Mouse (Mus musculus): ENCODE measurements around the gene Adap1. TPM values are rescaled to one million over a fixed set of nuclear protein-coding genes. Genes with fewer than 3 reads are reported as not detected.

The Adap1 gene
- polyA plus RNA-seq, 1 experiment from 2014 or later = 2.0 TPM

- Histone ChIP-seq H3K4me3 (ENCODE audit: low read depth, low read length) (no peak overlapping the region), H3K27ac (ENCODE audit: low read depth, low read length) (no peak overlapping the region), H3K9me3 (ENCODE audit: control insufficient read depth, low read length) (no peaks in the 10 kb centered on the region), H3K27me3 (ENCODE audit: control insufficient read depth, insufficient read depth, low read length) (no peaks in the 10 kb centered on the region), H3K36me3 (ENCODE audit: control insufficient read depth, insufficient read depth, low read length) (no peaks in the 10 kb centered on the region), H3K4me2 (ENCODE audit: low read depth, low read length, severe bottlenecking) (no peak overlapping the region), H3K9ac (ENCODE audit: low read length) (no peak overlapping the region), H3K4me1 (replicated peaks; ENCODE audit: control insufficient read depth, insufficient read depth, low read length) (no peaks in the 10 kb centered on the region)
- DNase-seq (ENCODE audit: low spot score) = no peak
- WGBS = 90% methylated on average over 4 of the region's 4 CpGs
- ATAC-seq (replicated peaks; ENCODE audit: low FRiP score) = no peak
Measured at GRCm38 (mm10) chr5:139310477-139310876, 14.9 kb downstream of the Adap1 start.

- ATAC-seq (replicated peaks; ENCODE audit: low FRiP score) (no peak), DNase-seq (ENCODE audit: low spot score) (no peak)
- Histone ChIP-seq H3K36me3 (ENCODE audit: control insufficient read depth, insufficient read depth, low read length) (no peaks in the 10 kb centered on the region), H3K4me3 (ENCODE audit: low read depth, low read length) (no peak overlapping the region), H3K27ac (ENCODE audit: low read depth, low read length) (no peak overlapping the region), H3K27me3 (ENCODE audit: control insufficient read depth, insufficient read depth, low read length) (no peaks in the 10 kb centered on the region), H3K4me2 (ENCODE audit: low read depth, low read length, severe bottlenecking) (no peak overlapping the region), H3K4me1 (replicated peaks; ENCODE audit: control insufficient read depth, insufficient read depth, low read length) (no peaks in the 10 kb centered on the region), H3K9ac (ENCODE audit: low read length) (no peak overlapping the region), H3K9me3 (ENCODE audit: control insufficient read depth, low read length) (no peaks in the 10 kb centered on the region)
- WGBS = 74% methylated on average over 3 of the region's 3 CpGs
Measured at GRCm38 (mm10) chr5:139309946-139310345, 15.5 kb downstream of the Adap1 start.

- ATAC-seq (replicated peaks; ENCODE audit: low FRiP score) = no peak
Measured at GRCm38 (mm10) chr5:139303646-139304061, 21.8 kb downstream of the Adap1 start.

GRCm38 (mm10) chr5:139302101-139302500, 23.3 kb downstream of the Adap1 start:
- H3K27ac ChIP-seq (ENCODE audit: low read depth, low read length) = no peak overlapping the region
- no peak overlapping the region for H3K9ac ChIP-seq (ENCODE audit: low read length)
- H3K4me3 ChIP-seq (ENCODE audit: low read depth, low read length) = no peak overlapping the region
- H3K36me3 ChIP-seq (ENCODE audit: control insufficient read depth, insufficient read depth, low read length) = no peaks in the 10 kb centered on the region
- no peak for DNase-seq (ENCODE audit: low spot score)
- no peaks in the 10 kb centered on the region for H3K4me1 ChIP-seq (replicated peaks; ENCODE audit: control insufficient read depth, insufficient read depth, low read length)
- WGBS = 88% methylated on average over 6 of the region's 6 CpGs
- no peak for ATAC-seq (replicated peaks; ENCODE audit: low FRiP score)
- no peaks in the 10 kb centered on the region for H3K9me3 ChIP-seq (ENCODE audit: control insufficient read depth, low read length)
- no peaks in the 10 kb centered on the region for H3K27me3 ChIP-seq (ENCODE audit: control insufficient read depth, insufficient read depth, low read length)
- H3K4me2 ChIP-seq (ENCODE audit: low read depth, low read length, severe bottlenecking) = no peak overlapping the region

More at GRCm38 (mm10) chr5:139303646-139304061, 21.8 kb downstream of the Adap1 start:
- 90% methylated on average over 9 of the region's 9 CpGs for WGBS
- H3K36me3 ChIP-seq (ENCODE audit: control insufficient read depth, insufficient read depth, low read length) = no peaks in the 10 kb centered on the region
- H3K27ac ChIP-seq (ENCODE audit: low read depth, low read length) = no peak overlapping the region
- H3K9me3 ChIP-seq (ENCODE audit: control insufficient read depth, low read length) = no peaks in the 10 kb centered on the region
- no peak overlapping the region for H3K4me2 ChIP-seq (ENCODE audit: low read depth, low read length, severe bottlenecking)
- no peak overlapping the region for H3K9ac ChIP-seq (ENCODE audit: low read length)
- no peak overlapping the region for H3K4me3 ChIP-seq (ENCODE audit: low read depth, low read length)
- no peak for DNase-seq (ENCODE audit: low spot score)
- H3K27me3 ChIP-seq (ENCODE audit: control insufficient read depth, insufficient read depth, low read length) = no peaks in the 10 kb centered on the region
- H3K4me1 ChIP-seq (replicated peaks; ENCODE audit: control insufficient read depth, insufficient read depth, low read length) = no peaks in the 10 kb centered on the region

DNA sequence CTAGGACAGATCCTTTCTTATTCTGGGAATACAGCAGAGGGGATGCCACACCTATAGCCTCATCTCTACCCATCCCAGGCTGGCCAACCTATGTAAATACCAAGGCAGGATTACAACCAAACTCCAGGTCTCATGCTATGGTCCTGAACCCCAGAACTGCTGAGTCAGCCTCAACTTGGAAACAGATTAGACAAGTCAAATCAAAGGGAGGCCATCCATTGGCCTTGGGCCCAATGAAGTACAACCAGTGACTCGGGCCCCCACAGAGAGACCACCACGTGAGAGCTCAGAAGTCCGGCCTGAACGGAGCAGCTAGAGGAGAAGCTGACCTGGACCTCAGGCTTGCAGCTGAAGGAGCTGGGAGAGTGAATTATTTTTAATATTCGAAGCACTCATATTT, 27.7 kb downstream of the Adap1 start:
- Histone ChIP-seq H3K4me2 (ENCODE audit: low read depth, low read length, severe bottlenecking) (no peak overlapping the region), H3K4me3 (ENCODE audit: low read depth, low read length) (no peak overlapping the region), H3K9me3 (ENCODE audit: control insufficient read depth, low read length) (no peaks in the 10 kb centered on the region), H3K27ac (ENCODE audit: low read depth, low read length) (no peak overlapping the region), H3K9ac (ENCODE audit: low read length) (no peak overlapping the region), H3K36me3 (ENCODE audit: control insufficient read depth, insufficient read depth, low read length) (no peaks in the 10 kb centered on the region), H3K4me1 (replicated peaks; ENCODE audit: control insufficient read depth, insufficient read depth, low read length) (no peaks in the 10 kb centered on the region), H3K27me3 (ENCODE audit: control insufficient read depth, insufficient read depth, low read length) (no peaks in the 10 kb centered on the region)
- WGBS = 81% methylated on average over 5 of the region's 5 CpGs
- ATAC-seq (replicated peaks; ENCODE audit: low FRiP score) (no peak), DNase-seq (ENCODE audit: low spot score) (no peak)

DNA sequence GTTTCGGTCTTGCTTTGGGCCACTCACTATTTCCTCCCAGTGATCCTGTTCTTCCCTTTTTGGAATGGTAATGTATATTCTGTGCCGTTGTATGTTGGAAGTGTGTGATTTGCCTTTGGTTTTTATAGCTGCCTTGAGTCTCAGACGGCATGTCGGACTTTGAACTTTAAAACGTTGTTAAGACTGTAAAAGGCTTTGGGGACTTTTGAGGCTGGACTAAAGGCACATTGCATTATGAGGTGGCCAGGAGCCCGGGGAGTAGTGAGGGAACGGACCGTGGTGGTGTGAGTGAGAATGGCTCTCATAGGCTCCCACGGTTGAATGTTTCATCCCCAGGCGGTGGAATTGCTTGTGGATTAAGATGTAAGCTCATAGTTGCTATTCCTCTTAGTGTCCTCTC, 28.3 kb downstream of the Adap1 start:
- DNase-seq (ENCODE audit: low spot score) = no peak
- Histone ChIP-seq H3K27ac (ENCODE audit: low read depth, low read length) (no peak overlapping the region), H3K27me3 (ENCODE audit: control insufficient read depth, insufficient read depth, low read length) (no peaks in the 10 kb centered on the region), H3K4me2 (ENCODE audit: low read depth, low read length, severe bottlenecking) (no peak overlapping the region), H3K36me3 (ENCODE audit: control insufficient read depth, insufficient read depth, low read length) (no peaks in the 10 kb centered on the region), H3K9me3 (ENCODE audit: control insufficient read depth, low read length) (no peaks in the 10 kb centered on the region), H3K9ac (ENCODE audit: low read length) (no peak overlapping the region), H3K4me3 (ENCODE audit: low read depth, low read length) (no peak overlapping the region), H3K4me1 (replicated peaks; ENCODE audit: control insufficient read depth, insufficient read depth, low read length) (no peaks in the 10 kb centered on the region)
- no peak for ATAC-seq (replicated peaks; ENCODE audit: low FRiP score)
- 94% methylated on average over 10 of the region's 10 CpGs for WGBS

GRCm38 (mm10) chr5:139294089-139294488, 31.3 kb downstream of the Adap1 start:
- Histone ChIP-seq H3K9ac (ENCODE audit: low read length) (no peak overlapping the region), H3K4me1 (replicated peaks; ENCODE audit: control insufficient read depth, insufficient read depth, low read length) (no peaks in the 10 kb centered on the region), H3K4me2 (ENCODE audit: low read depth, low read length, severe bottlenecking) (no peak overlapping the region), H3K36me3 (ENCODE audit: control insufficient read depth, insufficient read depth, low read length) (no peaks in the 10 kb centered on the region), H3K27ac (ENCODE audit: low read depth, low read length) (no peak overlapping the region), H3K27me3 (ENCODE audit: control insufficient read depth, insufficient read depth, low read length) (no peaks in the 10 kb centered on the region), H3K9me3 (ENCODE audit: control insufficient read depth, low read length) (no peaks in the 10 kb centered on the region), H3K4me3 (ENCODE audit: low read depth, low read length) (no peak overlapping the region)
- 80% methylated on average over 2 of the region's 2 CpGs for WGBS
- DNase-seq (ENCODE audit: low spot score) = no peak
- ATAC-seq (replicated peaks; ENCODE audit: low FRiP score) = no peak

DNA sequence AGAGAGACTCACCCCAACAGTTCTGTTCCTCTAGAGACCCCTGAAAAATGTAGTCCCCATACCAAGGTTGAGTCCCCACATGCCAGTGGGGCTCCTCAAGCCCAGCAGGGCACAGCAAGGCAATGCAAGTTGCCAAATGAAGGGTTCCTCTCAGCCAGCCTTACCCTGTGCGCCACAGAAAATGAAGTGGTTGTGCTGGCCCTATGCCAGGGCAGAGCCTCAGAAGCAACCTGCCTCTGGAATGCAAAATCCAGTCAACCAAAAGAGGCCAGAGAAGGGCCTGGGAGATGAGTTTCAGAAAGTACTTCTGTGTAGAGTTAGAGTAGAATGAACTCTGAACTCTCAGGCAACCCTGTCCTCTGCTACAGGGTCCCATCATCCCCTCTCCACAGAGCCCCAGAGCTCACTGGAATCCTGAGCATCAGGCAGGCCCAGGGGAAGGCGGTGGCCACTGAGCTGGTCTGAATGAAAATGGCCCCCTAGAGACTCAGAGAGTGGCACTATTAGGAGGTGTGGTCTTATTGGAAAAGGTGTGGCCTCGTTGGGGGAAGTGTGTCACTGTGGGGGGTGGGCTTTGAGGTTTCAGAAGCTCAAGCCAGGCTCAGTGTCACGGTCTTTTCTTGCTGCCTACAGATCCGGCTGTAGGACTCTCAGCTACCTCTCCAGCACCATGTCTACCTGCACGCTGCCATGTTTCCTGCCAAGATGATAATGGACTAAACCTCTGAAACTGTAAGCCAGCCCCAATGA, 33.4 kb downstream of the Adap1 start:
- H3K9me3 ChIP-seq (ENCODE audit: control insufficient read depth, low read length) = no peaks in the 10 kb centered on the region
- WGBS = 66% methylated on average over 6 of the region's 6 CpGs
- no peak overlapping the region for H3K4me3 ChIP-seq (ENCODE audit: low read depth, low read length)
- no peak overlapping the region for H3K4me2 ChIP-seq (ENCODE audit: low read depth, low read length, severe bottlenecking)
- H3K4me1 ChIP-seq (replicated peaks; ENCODE audit: control insufficient read depth, insufficient read depth, low read length) = no peaks in the 10 kb centered on the region
- H3K27ac ChIP-seq (ENCODE audit: low read depth, low read length) = no peak overlapping the region
- H3K27me3 ChIP-seq (ENCODE audit: control insufficient read depth, insufficient read depth, low read length) = no peaks in the 10 kb centered on the region
- DNase-seq (ENCODE audit: low spot score) (no peak), ATAC-seq (replicated peaks; ENCODE audit: low FRiP score) (no peak)
- H3K9ac ChIP-seq (ENCODE audit: low read length) = no peak overlapping the region
- no peaks in the 10 kb centered on the region for H3K36me3 ChIP-seq (ENCODE audit: control insufficient read depth, insufficient read depth, low read length)

All from forebrain, embryonic 11.5 days (tissue).